Mouse (Mus musculus): ENCODE results near the gene Gm11020.

The Gm11020 gene

DNA sequence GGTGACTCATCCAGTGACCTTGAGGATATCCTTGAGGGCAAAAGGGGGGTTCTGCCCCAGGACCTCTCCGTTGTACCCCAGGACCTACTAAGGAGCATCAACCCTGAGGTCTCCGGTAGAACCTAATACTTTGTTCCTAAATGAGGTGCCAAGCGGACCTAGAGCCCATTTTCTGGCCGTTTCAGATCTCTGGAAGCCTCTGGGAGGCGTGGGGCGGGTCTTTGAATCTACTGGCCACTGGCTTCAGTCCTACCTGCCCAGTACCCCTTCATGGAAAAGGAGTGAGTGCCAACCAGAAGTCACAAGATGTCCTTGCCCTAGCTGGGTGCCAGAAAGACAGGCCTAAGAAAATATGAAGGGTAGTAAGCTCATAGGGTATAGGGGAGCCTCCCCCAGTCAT, 20.3 kb downstream of the Gm11020 start:
- CTCF ChIA-PET: interaction anchor here (0.6 to 1.1 kb wide), 3 partner anchors 22 to 260 kb away, joined by 3 to 9 read pairs (median 3); no protein-coding TSS in a partner anchor

DNA sequence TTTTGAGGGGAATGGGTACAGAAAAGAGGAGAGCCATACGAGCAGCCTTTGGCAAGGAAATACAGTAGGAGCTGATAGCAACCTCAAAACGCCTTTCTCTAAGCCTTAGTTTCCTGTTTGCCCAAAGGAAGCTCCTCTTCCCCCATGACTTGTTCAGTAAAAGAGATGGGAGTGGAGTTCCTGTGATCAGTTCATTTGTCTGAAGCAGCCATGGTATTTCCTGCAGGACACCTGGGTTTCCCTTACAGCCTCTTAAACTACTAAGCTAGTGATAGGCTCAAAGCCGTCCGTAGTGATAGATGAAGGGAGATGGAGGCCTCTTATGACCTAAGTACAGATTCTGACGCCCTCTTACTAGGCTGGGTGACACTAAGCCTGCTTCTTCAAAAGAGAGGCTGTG, 21.1 kb downstream of the Gm11020 start:
- CTCF ChIA-PET: interaction anchor here (0.5 to 1.1 kb wide), 5 partner anchors 23 to 260 kb away, joined by 3 to 8 read pairs (median 6); partner anchors contain the start of gene Dync1li2

DNA sequence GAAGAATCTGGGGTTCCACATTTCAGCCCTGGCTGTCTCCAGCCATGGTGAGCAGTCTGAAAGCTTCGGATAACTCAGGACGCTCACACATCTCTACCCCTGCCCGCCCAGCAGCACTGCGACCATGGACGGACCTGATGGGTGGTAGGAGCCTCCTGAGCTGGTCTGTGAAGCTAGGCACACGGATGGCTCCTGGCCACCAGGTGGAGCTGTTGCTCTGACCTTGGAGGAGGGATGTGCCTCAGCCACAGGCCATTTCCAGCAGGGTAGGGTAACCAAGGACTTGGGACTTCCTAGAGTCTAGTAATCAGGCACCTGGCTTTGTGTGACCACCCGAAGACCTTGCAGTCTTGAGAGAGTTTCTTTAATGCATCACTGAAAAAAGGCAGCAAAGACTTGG, 22.6 kb downstream of the Gm11020 start:
- CTCF ChIA-PET: no interaction called here

DNA sequence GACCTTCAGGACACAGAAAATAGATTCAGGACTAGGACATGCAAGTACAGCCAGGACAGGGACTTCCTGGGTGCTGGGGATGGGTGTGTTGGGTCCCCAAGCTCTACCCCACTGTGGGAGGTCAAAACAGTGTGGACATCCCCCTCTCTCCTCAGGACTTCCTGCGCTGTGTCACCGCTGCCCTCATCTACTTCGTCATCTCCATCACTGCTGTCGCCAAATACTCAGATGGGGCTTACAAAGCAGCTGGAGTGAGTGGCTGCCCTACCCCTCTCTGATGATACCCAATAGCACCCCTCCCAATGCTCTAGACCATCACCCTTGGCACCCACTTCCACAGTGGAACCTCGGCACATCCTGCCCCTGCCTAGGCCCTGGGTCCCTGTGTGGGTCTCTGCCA, 23.3 kb downstream of the Gm11020 start:
- CTCF ChIA-PET: no interaction called here

DNA sequence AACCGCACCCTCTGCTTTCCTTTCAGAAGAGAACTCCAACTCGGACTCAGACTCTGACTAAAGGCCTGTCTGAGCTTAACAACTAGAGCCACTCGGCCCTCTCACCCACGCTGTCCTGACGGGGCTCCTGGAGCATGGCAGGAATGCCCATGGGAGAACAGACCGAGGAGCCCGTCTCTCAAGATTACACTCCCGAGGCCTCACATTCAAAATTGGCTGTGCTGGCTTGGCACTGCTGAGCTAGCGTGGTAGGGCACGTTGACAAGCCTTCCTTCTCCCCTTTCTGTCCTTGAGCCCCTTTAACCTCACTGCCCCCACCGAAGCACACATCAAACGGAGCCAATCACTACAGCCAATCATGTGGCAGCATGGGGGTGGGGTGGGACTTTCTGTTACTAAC, 25.3 kb downstream of the Gm11020 start:
- CTCF ChIA-PET: no interaction called here

DNA sequence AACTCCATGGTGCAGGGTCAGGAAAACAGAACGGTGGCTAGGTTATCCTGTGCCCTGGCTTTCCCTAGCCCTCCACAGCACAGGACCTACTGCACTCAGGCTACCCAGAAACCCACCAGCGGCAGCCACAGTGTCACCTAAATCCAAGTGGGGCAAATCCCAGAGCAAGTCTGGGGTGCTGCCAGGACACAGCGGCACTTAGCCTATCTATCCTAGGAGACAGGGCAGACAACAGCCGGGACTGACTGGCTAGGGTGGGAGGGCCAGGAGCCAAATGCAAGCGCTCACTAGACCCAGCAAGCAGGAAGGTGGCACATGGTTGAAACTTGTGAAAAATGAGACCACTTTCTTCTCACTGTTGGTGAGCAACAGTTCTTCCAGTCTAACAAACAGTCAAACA, 27.6 kb downstream of the Gm11020 start:
- CTCF ChIA-PET: interaction anchor here (0.6 kb wide), 1 partner anchor 84 kb away, joined by 4 read pairs; no protein-coding TSS in a partner anchor

DNA sequence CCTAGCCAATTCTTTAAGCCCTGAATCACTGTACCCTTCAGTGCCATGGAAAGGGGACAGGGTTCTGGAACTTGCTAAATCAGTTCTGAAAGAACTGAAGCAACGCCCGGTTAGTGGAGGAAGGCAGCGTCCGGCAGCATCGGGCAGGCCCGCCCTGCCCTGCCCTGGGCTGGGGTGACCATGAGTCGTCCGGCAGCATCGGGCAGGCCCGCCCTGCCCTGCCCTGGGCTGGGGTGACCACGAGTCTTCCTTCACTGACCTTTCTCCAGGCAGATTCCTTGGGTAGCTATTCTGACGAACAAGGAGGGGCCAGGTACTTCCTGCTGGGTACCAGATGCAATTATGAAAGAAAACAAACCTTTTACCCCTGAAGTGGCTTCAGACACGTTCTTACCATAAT, 28.7 kb downstream of the Gm11020 start:
- CTCF ChIA-PET: no interaction called here

DNA sequence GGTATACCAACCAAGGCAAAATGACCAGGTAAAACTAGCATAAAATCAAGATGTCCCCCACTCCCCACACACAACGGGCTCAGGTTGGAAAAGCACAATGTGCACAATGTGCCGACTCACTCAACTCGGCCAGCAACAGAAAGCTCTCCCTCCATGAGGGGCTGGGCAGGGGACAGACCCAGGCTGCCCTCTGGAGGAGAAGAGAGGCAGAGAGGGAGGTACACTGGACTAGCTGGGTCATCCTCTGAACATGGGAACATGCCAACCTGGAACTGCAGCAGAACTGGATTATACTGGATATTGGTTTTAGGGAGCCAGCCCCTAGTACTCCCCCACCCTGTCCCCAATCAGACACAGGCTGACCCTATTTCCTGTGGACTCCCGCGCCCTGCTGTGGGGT, 31.8 kb downstream of the Gm11020 start:
- CTCF ChIA-PET: no interaction called here

DNA sequence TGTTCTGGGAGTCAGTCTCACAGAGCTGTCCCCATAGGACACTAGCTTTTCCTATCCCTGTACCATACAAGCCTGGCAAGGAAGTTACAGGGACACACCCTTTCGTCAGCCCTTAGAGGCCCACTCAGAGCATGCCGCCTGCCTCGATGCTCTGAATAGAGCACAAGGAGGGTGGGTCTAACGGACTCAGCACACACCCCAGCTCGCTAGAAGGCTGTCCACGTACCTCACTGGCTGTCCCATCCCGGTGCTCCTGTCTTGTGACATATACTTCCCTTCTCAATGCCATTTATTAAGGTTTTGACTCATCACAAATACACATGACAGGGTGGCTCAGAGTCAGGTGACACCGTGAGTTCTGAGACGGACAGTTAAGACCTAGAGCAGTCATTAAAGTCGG, 33.1 kb downstream of the Gm11020 start:
- CTCF ChIA-PET: interaction anchor here (0.6 kb wide), 2 partner anchors 123 to 210 kb away, joined by 3 to 8 read pairs; no protein-coding TSS in a partner anchor

DNA sequence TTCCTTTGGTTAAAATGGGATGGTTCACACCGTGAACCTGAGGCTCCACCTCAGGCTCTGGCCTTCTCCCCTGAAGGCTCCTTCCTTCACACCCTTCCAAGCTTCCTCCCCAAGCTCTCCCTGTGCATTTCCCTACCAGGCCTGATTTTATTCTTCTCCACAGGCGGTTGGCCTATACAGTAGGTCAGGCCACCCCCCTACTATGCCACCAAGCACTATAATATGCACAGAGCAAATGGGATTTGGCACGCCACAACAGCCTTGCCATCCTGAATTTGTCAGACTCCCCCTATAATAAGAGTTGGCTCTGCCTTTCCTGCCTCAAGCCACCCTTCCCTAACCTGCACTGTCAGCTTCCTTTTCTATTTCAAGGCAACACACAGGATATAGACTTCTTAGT, 37.3 kb downstream of the Gm11020 start:
- CTCF ChIA-PET: no interaction called here

DNA sequence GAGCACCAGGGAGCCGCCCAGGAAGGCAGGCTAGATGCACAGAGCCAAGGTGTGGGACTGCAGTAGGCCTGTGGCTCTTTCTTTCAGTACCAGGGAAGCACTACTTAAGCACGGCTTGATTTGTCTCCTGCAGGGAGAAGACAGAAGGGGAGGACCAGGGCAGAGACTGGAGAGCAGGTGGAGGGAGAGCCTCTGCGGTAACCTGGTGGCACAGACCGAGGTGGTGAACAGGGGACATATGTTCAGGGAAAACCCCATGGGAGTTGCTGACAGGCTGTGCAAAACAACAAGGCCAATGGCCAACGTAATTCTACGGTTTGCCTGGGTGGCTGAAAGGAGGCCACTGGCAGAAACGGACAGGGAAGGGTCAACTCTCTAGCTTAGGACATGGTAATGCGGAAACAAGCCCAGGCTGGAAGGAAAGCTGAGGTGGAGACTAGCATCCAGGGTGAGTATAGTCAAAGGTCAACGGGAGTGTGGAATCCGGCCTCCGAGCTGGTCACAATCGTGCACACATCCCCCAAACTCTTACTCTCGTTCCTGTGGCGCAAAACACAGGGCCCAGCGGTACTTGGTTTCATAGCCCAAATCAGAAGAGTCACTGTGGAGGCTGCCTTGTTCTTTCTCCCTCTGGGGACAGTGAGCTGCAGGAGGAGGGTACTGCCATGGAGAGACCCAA, 38.5 kb downstream of the Gm11020 start:
- CTCF ChIA-PET: no interaction called here

DNA sequence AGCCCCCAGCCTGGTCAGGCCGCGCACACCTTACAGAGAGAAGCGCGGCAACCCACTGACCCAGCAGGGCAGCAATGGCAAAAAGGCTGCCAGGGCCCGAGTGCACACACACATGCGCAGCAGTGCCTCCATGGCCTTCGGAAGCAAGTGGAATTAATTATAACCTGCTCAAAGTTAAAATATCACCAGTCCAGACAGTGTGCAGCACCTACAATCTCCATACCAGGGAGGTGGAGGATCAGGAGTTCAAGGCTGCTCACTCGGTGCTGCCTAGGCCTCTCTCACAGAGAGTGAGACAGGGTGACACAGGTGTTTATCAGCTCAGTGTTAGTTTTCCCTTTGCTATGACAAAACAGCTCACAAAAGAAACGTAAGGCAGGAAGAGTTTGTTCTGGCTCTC, 44.3 kb downstream of the Gm11020 start:
- CTCF ChIA-PET: no interaction called here

DNA sequence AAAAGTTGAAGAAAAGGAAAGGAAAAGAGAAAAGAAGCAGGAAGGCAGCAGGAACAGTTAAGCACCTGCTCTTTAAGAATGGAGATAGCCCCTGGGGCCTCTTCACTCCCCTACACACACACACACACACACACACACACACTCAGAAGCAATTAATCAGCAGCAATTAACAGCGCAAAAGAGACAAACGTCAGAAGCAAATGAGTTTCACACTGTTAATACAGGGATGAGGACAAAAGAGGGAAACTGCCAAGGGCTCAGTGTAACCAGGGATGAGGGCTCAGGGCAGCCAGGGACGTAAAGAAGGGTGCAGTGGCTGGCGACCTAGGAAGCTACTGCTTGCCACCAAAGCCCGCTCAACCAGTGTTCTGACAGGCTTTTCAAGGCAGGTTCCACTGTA, 46.0 kb downstream of the Gm11020 start:
- CTCF ChIA-PET: no interaction called here

DNA sequence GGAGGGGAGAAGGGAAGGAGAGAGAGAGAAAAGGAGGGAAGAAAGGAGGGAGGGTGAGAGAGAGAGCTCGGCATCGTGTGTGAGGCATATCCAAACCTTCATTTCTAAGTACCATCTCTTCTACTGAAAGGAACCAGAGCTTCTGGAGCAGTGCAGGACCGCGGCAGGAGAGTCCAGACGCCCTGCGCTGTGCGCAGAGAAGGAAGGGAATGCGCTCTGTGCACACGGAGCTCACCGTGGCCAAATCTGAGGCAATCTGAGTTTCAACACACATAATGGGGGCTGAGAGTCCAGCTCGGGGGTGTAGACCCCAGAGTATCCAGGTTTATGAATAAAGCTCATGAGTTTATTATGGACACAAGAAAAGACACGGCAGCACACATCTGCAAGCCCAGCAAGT, 48.2 kb downstream of the Gm11020 start:
- CTCF ChIA-PET: no interaction called here

DNA sequence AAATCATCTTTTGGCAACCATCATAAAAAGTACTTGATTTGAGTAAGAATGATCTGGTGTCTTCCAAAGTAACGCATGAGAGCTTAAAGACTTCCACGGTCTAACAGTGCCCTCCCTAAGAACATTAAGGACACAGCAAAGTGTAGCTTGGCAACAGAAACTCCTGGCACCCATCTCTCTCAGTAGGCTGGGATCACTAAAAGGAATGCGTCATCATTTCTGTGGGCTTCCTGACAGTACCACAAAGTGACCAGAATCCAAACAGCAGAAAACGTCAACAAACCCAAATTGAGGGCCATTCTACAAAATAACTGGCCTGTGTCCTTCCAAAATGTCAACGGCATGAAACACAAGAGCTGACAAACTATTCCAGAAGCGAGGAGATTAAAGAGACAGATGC, 48.7 kb downstream of the Gm11020 start:
- CTCF ChIA-PET: no interaction called here

DNA sequence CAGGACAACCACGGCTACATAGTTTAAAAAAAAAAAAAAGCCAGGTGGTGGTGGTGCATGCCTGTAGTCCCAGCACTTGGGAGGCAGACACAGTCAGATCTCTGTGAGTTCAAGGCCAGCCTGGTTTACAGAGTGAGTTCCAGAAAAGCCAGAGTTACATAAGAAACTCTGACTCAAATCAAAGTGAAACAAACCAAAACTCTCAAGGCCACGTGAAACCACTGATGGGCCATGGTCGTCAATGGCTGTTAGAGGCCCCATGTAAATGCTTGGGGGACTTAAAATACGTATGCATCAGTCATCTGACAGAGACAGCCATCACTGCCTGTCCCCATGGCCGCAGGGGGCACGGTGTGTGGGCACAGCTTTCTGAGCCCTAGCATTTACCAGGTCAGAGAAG, 49.8 kb downstream of the Gm11020 start:
- CTCF ChIA-PET: no interaction called here
